Mouse (Mus musculus) urinary bladder, postnatal 4 days (tissue): ENCODE measurements around the gene Tbc1d30.
"Not testable (repeated sequence)": the region's sequence is repeated elsewhere in the genome, so short reads cannot be mapped to it uniquely, and the experiment has no call there.

Experiments used
- DNase-seq, 2 experiments: peaks; one replicate each; pipeline ENCODE4 v3.0.0; 2021 to 2022; ENCODE audit warnings: low spot score in 2 of 2

Gene Tbc1d30

GRCm38 (mm10) chr10:121365781-121366272 lies 14.7 kb upstream of the Tbc1d30 start:
- no peak for DNase-seq

- peak; percentile 82 to 91 for DNase-seq
Measured at GRCm38 (mm10) chr10:121364801-121365564, 13.9 kb upstream of the Tbc1d30 start, which contains the start of gene Gns. Gene Gns (plus strand): TSS chr10:121365090.

- DNase-seq: no peak
Measured at GRCm38 (mm10) chr10:121364306-121364705, 13.2 kb upstream of the Tbc1d30 start.

GRCm38 (mm10) chr10:121363201-121363600 lies 12.1 kb upstream of the Tbc1d30 start:
- no peak for DNase-seq

GRCm38 (mm10) chr10:121360358-121360757 lies 9.3 kb upstream of the Tbc1d30 start:
- no peak for DNase-seq

GRCm38 (mm10) chr10:121351692-121352290 lies 713 bp upstream of the Tbc1d30 start:
- no peak for DNase-seq

GRCm38 (mm10) chr10:121350357-121351065 lies 567 bp downstream of the Tbc1d30 start:
- DNase-seq: no peak

- no peak for DNase-seq
Measured at GRCm38 (mm10) chr10:121349244-121349643, 1.8 kb downstream of the Tbc1d30 start.

- DNase-seq: no peak
Measured at GRCm38 (mm10) chr10:121343867-121344266, 7.2 kb downstream of the Tbc1d30 start.

GRCm38 (mm10) chr10:121342260-121342659 lies 8.8 kb downstream of the Tbc1d30 start:
- DNase-seq: no peak

GRCm38 (mm10) chr10:121340754-121341593 lies 10.1 kb downstream of the Tbc1d30 start:
- DNase-seq: no peak

GRCm38 (mm10) chr10:121336536-121336935 lies 14.5 kb downstream of the Tbc1d30 start:
- DNase-seq: not testable (repeated sequence)

GRCm38 (mm10) chr10:121334576-121334975 lies 16.5 kb downstream of the Tbc1d30 start:
- DNase-seq: no peak

- DNase-seq: no peak
Measured at GRCm38 (mm10) chr10:121330940-121331339, 20.1 kb downstream of the Tbc1d30 start.

- DNase-seq: no peak
Measured at GRCm38 (mm10) chr10:121329586-121329985, 21.5 kb downstream of the Tbc1d30 start.

GRCm38 (mm10) chr10:121326167-121326566 lies 24.9 kb downstream of the Tbc1d30 start:
- DNase-seq: no peak

- no peak for DNase-seq
Measured at GRCm38 (mm10) chr10:121323493-121323892, 27.6 kb downstream of the Tbc1d30 start.

GRCm38 (mm10) chr10:121318397-121318950 lies 32.6 kb downstream of the Tbc1d30 start:
- DNase-seq: peak in 1 of 2 experiments; percentile 12

- DNase-seq: no peak
Measured at GRCm38 (mm10) chr10:121316361-121316760, 34.7 kb downstream of the Tbc1d30 start.

- DNase-seq: peak in 1 of 2 experiments; percentile 46
Measured at GRCm38 (mm10) chr10:121315321-121316283, 35.5 kb downstream of the Tbc1d30 start.
